In the genomic region with DNA sequence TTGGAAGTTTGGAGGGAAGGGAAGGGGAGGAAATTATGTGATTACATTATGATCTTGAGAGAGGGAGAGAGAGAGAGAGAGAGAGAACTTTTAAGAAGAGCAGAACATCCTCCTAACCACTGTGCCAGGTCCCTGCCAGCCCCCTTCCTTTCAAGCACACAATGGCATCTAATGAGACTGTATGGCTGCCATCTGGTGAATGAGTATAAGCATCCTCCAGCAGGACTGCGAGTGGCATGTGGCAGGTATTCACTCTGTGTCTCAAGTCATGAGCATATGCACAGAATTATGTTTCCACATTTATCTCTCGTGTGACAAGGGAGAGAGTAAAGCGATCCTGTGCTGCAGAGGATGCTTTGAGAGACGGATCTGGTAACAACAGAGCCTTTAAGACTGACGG, we compare ENCODE assay signal across 26 mouse cellular contexts.
DNase-seq lines count a peak whose midpoint lies in the region; ATAC-seq and TF ChIP-seq lines count a peak whose summit lies in the region.
"Had no signal": no experiment of that assay in that cellular context is flagged by ENCODE, and none has a peak within 500 bp of the region (broad histone marks: within the 10 kb centered on the region; RNA-seq: fewer than 3 reads in every experiment).

No protein-coding gene starts in this region.

- 54% methylated on average over 5 of the region's 5 CpGs for WGBS in forebrain, embryonic 14.5 days
- 83% methylated on average over 5 of the region's 5 CpGs for WGBS in forebrain, embryonic 11.5 days
- whole genome bisulfite sequencing in hindbrain, postnatal 0 days: 54% methylated on average over 5 of the region's 5 CpGs
- WGBS in hindbrain, embryonic 13.5 days: 62% methylated on average over 5 of the region's 5 CpGs

- no peak overlapping the region for H3K27ac ChIP-seq in forebrain, embryonic 14.5 days (ENCODE audit: low read depth, low read length)
- H3K27ac ChIP-seq in forebrain, embryonic 11.5 days (ENCODE audit: low read depth, low read length): no peak overlapping the region
- H3K27ac ChIP-seq in hindbrain, postnatal 0 days: no peak overlapping the region
- no peak overlapping the region for H3K27ac ChIP-seq in hindbrain, embryonic 13.5 days
- H3K27ac ChIP-seq: embryonic facial prominence, embryonic 13.5 days; limb, embryonic 12.5 days; liver, embryonic 15.5 days; lung, embryonic 15.5 days; midbrain, embryonic 10.5 days; stomach, embryonic 15.5 days had no signal

- peak; percentile 62 for DNase-seq in forebrain, embryonic 14.5 days (ENCODE audit: low spot score)
- DNase-seq in forebrain, embryonic 11.5 days (ENCODE audit: low spot score): no peak
- peak; percentile 27 for DNase-seq in hindbrain, postnatal 0 days (ENCODE audit: low spot score)
- peak; percentile 3 for DNase-seq in right cerebral cortex, postnatal 4 days
- DNase-seq in right cerebral cortex, adult 18-20 months: no peak
- no peak for DNase-seq in gastrocnemius, adult 8-10 months (ENCODE audit: low spot score in 2 of 2)
- no peak for DNase-seq in left cerebral cortex, adult 9 months (ENCODE audit: low spot score in 2 of 2)
- DNase-seq: adrenal gland, postnatal 14 days; cerebellum, adult 18-20 months; gastrocnemius, postnatal 25 days; heart, adult 18-20 months; heart, postnatal 4 days; kidney, adult 9 months; kidney, postnatal 10 days; right cerebral cortex, postnatal 14 days had no signal

- ATAC-seq in forebrain, embryonic 14.5 days: peak; percentile 85
- no peak for ATAC-seq in forebrain, embryonic 11.5 days (replicated peaks; ENCODE audit: low FRiP score)
- ATAC-seq in hindbrain, postnatal 0 days: no peak
- ATAC-seq in hindbrain, embryonic 13.5 days (ENCODE audit: low FRiP score): no peak; the same call in 1 of the 2 replicates
- ATAC-seq: intestine, postnatal 0 days; Patski had no signal

- H3K9ac ChIP-seq in forebrain, embryonic 14.5 days (ENCODE audit: low read length): no peak overlapping the region
- no peak overlapping the region for H3K9ac ChIP-seq in forebrain, embryonic 11.5 days (ENCODE audit: low read length)
- no peak overlapping the region for H3K9ac ChIP-seq in hindbrain, postnatal 0 days (replicated peaks; ENCODE audit: low read length)
- H3K9ac ChIP-seq in hindbrain, embryonic 13.5 days: no peak overlapping the region
- H3K9ac ChIP-seq: embryonic facial prominence, embryonic 13.5 days; limb, embryonic 12.5 days; liver, embryonic 15.5 days; lung, embryonic 15.5 days; stomach, embryonic 15.5 days had no signal

- no peaks in the 10 kb centered on the region for H3K9me3 ChIP-seq in forebrain, embryonic 14.5 days (replicated peaks; ENCODE audit: control insufficient read depth, low read length)
- H3K9me3 ChIP-seq in forebrain, embryonic 11.5 days (ENCODE audit: control insufficient read depth, low read length): no peaks in the 10 kb centered on the region
- no peaks in the 10 kb centered on the region for H3K9me3 ChIP-seq in hindbrain, postnatal 0 days (ENCODE audit: low read length)
- H3K9me3 ChIP-seq in hindbrain, embryonic 13.5 days: no peaks in the 10 kb centered on the region
- H3K9me3 ChIP-seq: embryonic facial prominence, embryonic 13.5 days; limb, embryonic 12.5 days; liver, embryonic 15.5 days; lung, embryonic 15.5 days; midbrain, embryonic 10.5 days; stomach, embryonic 15.5 days had no signal

- H3K4me2 ChIP-seq in forebrain, embryonic 14.5 days (ENCODE audit: low read length): no peak overlapping the region
- H3K4me2 ChIP-seq in forebrain, embryonic 11.5 days (ENCODE audit: low read depth, low read length, severe bottlenecking): no peak overlapping the region
- no peak overlapping the region for H3K4me2 ChIP-seq in hindbrain, postnatal 0 days (ENCODE audit: low read depth, low read length)
- H3K4me2 ChIP-seq in hindbrain, embryonic 13.5 days: no peak overlapping the region
- H3K4me2 ChIP-seq: embryonic facial prominence, embryonic 13.5 days; heart, embryonic 11.5 days; limb, embryonic 12.5 days; liver, embryonic 15.5 days; lung, embryonic 15.5 days; stomach, embryonic 15.5 days had no signal

- H3K36me3 ChIP-seq in forebrain, embryonic 14.5 days (ENCODE audit: control insufficient read depth, insufficient read depth, low read length): no peaks in the 10 kb centered on the region
- no peaks in the 10 kb centered on the region for H3K36me3 ChIP-seq in forebrain, embryonic 11.5 days (ENCODE audit: control insufficient read depth, insufficient read depth, low read length)
- H3K36me3 ChIP-seq in hindbrain, postnatal 0 days (ENCODE audit: insufficient read depth, low read length): no peaks in the 10 kb centered on the region
- no peaks in the 10 kb centered on the region for H3K36me3 ChIP-seq in hindbrain, embryonic 13.5 days
- H3K36me3 ChIP-seq: embryonic facial prominence, embryonic 13.5 days; G1E; limb, embryonic 12.5 days; liver, embryonic 15.5 days; lung, embryonic 15.5 days; midbrain, embryonic 10.5 days; stomach, embryonic 15.5 days had no signal

- TF ChIP-seq CTCF in hindbrain, postnatal 0 days (IDR thresholded peaks at IDR 0.05; ENCODE audit: low read depth): no peak

- no peak overlapping the region for H3K4me3 ChIP-seq in forebrain, embryonic 14.5 days (ENCODE audit: low read depth, low read length)
- H3K4me3 ChIP-seq in forebrain, embryonic 11.5 days (ENCODE audit: low read depth, low read length): no peak overlapping the region
- no peak overlapping the region for H3K4me3 ChIP-seq in hindbrain, postnatal 0 days (ENCODE audit: low read length)
- no peak overlapping the region for H3K4me3 ChIP-seq in hindbrain, embryonic 13.5 days
- H3K4me3 ChIP-seq: embryonic facial prominence, embryonic 13.5 days; limb, embryonic 12.5 days; liver, embryonic 15.5 days; lung, embryonic 15.5 days; midbrain, embryonic 10.5 days; stomach, embryonic 15.5 days had no signal

- H3K4me1 ChIP-seq in forebrain, embryonic 14.5 days (ENCODE audit: control insufficient read depth, insufficient read depth, low read length): no peaks in the 10 kb centered on the region
- peaks cover 6% of the 10 kb centered on the region for H3K4me1 ChIP-seq in forebrain, embryonic 11.5 days (replicated peaks; ENCODE audit: control insufficient read depth, insufficient read depth, low read length)
- H3K4me1 ChIP-seq in hindbrain, postnatal 0 days (ENCODE audit: insufficient read depth, low read length): peaks cover 4% of the 10 kb centered on the region; the same call in 1 of the 2 replicates
- H3K4me1 ChIP-seq in hindbrain, embryonic 13.5 days (replicated peaks): peaks cover 8% of the 10 kb centered on the region
- H3K4me1 ChIP-seq: liver, embryonic 15.5 days; stomach, embryonic 15.5 days had no signal

- no peaks in the 10 kb centered on the region for H3K27me3 ChIP-seq in forebrain, embryonic 14.5 days (replicated peaks; ENCODE audit: control insufficient read depth, insufficient read depth, low read length)
- no peaks in the 10 kb centered on the region for H3K27me3 ChIP-seq in forebrain, embryonic 11.5 days (ENCODE audit: control insufficient read depth, insufficient read depth, low read length)
- H3K27me3 ChIP-seq in hindbrain, postnatal 0 days (ENCODE audit: insufficient read depth, low read length): no peaks in the 10 kb centered on the region
- no peaks in the 10 kb centered on the region for H3K27me3 ChIP-seq in hindbrain, embryonic 13.5 days
- H3K27me3 ChIP-seq: embryonic facial prominence, embryonic 13.5 days; limb, embryonic 12.5 days; liver, embryonic 15.5 days; lung, embryonic 15.5 days; Patski; stomach, embryonic 15.5 days had no signal

Comparison
In these comparisons a context has a peak if more than half of its experiments do, and no peak if none do; other contexts are left out.
1. DNase-seq: peak in forebrain, embryonic 14.5 days (single experiment), hindbrain, postnatal 0 days (single experiment) and right cerebral cortex, postnatal 4 days (single experiment); none in forebrain, embryonic 11.5 days (single experiment), right cerebral cortex, adult 18-20 months (single experiment), gastrocnemius, adult 8-10 months (0 of 2) and left cerebral cortex, adult 9 months (0 of 2).